Mouse (Mus musculus): Measurements from ENCODE around the gene Tmtc1.

Gene Tmtc1

DNA sequence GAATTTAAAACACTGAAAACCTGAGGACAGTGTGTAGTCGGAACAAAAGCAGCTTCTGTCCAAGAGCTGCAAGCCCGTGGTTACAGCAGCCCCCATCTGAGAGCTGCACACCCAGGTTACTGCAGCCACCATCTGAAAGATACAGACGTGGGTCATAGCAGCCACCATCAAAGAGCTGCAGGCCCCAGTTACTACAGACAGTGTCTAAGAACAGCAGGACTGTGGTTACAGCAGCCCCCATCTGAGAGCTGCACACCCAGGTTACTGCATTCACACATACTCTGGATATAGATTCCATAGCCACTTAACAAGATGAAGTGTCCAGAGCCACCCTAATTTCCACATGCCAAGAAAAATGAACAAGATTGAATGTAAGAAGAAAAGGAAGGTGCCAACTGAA lies 216.6 kb downstream of the Tmtc1 start:
- no peak for DNase-seq

DNA sequence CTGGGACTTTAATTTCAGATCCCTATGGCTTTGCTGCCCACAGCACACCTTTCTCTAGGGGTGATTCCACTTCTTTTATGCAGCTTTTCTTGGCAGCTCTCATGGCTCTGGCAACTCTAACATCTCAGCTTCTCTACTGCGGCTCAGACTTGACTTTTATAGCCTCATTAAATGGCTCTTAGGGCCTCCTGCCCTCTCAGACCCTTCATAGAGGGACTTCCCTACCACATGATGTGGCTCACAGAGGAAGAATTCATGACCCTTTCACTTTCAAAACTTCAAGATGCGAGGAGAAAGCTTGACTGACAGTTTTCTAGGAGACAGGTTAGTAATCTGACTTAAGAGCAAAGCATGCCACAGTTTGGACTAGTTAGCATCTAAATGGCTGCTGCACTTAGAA lies 221.5 kb downstream of the Tmtc1 start:
- DNase-seq: no peak

DNA sequence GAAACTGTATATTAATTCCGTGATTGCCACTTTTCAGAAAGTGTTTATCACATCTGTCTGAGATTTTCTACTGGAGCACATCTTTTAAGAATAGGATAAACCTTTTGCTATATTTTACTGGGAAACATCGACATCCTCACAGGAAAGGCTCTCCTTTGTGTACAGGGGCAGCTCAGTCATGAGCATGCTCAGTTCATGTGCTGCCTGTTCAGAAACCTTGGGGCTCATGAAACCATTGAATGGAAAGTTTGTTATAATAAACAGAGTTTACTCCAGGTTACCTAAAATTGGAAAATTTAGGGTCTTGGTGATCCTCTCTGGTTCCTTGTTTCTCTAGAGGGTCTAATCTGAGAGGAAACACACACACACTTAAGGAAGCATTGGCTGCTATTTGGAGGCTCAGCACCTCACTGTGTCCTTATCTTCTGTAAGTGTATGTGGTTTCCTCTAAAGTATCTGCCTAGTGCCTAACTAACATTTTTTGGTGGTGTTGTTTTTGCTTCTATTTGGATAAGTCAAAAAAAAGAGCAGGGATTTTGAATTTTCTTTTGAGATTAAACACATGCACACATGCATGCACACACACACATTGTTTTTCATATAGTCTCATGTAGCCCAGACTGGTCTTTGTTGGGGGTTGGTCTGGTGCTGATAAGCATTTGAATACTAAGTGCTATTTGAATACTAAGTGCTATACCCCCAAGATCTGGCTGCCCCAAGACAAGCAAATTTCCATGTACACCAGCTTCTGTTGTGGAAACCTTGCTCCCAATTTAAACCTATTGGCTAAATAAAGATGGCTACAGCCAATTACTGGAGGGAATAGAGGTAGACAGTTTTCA lies 225.7 kb downstream of the Tmtc1 start:
- DNase-seq: no peak

DNA sequence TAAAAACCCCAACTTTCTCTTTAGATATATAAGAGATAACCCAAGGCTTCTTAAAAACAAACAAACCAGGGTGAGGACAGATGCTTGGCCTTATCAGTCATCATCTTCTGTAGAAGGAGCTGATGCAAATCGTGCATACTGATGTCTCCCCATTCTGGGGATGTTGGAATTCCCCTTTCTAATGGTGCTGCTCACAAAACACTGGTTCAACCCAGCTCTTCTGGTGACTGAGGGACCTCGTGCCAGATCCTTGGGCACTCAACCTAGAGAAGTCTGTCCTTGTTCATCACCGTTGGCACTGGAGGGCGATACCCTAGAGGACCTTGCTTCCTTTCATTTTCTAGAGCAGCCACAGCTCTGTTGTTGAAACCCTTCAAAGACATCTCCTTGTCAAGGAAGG lies 227.4 kb downstream of the Tmtc1 start:
- DNase-seq: no peak

DNA sequence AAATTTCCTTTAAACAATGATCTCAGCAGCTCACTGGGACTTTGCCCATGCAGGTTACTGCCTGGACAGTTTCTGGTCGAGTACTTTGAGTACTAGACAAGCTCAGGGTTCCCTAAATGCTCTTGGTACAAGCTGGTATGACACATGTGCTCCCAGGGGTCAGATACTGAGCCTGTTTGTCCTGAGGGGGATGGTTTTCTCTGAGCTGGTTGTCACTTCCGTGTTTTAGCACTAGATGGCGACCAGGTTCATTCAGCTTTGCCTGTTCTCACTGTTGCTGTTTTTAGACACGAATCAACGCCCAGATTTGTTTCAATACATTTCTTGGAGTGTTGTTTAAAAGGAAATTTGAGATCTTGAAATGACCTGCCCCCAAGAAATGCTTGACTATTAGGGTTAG lies 229.4 kb downstream of the Tmtc1 start:
- peak; percentile 38 to 43 for DNase-seq

DNA sequence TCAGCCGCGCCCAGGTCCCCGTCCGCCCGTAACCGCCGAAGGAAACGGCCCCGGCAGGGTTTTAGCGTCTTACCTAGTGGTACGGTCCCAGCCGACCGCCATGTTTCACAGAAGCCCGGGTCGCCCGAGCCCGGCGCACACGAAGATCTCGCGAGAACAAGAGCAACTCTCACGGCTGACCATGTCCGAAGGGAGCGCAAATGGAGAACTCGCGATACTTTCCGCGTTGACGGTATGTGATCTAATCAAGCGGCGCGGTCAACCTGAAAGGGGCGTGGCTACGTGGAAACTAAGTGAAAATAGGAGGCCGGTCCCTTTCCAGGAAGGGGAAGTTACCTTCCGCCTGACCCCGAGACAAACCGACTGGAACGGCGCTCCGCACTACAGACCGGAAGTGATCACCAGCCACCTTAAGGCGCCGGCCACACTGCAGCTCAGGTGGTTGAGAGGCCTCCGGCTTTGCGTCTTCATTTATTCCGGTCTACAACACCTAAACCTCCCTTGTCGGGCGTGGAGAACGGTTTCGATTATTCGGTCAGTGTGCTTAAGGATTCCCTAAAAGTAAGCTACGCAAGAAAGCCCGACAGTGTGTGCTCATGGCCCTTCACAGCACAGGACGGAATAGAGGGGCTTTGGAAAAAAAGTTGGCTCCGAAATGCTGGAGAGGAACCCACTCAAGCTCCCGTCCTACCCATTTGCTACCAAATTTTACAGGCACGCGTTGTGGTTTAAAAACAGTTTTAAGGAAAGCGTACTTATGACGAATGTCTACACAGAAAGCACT lies 232.1 kb downstream of the Tmtc1 start, which contains the start of gene Ergic2:
TSS of gene Ergic2 (minus strand) at position 478 of the 784 bp plus-strand sequence.
- peak; percentile 96 to 99 for DNase-seq

DNA sequence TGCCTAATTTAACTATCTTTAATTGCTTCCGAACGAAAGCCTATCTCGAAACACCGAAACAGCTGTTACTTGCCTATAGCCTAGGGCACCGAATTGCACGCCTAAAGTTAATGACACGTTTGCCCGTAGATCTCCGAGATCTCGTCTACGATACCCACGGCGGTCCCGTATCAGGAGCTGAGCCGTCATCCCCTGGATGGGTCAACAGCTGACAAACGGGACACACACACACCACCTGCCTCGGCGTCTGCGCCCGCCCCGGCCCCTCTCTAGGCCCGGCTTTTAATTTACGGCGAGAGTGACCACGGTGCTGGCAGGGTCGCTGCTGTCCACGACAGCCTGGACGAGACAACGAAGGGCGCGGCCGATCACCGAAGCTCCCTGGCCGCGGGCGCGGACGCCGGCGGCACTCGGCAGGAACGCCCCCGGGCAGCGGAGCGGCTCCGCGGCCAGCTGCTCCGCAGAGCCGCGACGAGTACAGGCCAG lies 232.8 kb downstream of the Tmtc1 start:
- DNase-seq: no peak

DNA sequence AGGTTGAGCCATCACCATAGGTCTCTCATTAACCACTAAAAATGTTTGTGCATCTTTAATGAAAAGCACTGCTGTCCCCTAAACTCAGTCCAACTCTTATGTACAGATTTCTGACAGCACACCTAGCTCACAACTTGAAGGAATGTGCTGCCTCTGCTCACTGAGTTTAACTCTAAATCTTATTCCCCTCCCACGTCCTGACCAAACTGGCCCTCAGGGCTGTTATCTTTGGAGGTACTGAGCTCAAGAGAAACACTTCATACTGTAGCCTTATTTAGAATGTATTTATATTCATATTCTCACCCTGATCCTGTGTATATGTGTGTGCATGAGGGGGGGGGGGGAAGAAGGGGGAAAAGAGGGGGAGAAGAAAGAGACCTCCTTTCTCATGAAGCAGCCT lies 236.7 kb downstream of the Tmtc1 start:
- DNase-seq: no peak

DNA sequence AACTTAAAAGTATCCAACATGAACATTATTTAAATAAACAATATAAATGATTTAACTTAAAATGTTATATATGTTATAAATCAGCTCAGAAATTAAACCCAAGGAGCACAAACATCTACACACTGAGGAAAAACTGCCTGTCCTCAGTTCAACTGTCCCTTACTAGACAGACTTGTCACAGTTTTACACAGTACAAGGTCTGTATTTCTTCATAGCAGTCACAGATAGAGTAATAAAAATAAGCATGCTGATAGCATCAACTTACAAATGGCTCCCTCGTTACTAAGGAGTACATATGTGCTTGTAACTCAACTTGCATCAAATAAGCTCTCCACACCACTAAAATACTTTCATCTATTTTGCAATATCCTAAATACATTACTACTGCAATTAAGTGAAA lies 239.1 kb downstream of the Tmtc1 start:
- no peak for DNase-seq

DNA sequence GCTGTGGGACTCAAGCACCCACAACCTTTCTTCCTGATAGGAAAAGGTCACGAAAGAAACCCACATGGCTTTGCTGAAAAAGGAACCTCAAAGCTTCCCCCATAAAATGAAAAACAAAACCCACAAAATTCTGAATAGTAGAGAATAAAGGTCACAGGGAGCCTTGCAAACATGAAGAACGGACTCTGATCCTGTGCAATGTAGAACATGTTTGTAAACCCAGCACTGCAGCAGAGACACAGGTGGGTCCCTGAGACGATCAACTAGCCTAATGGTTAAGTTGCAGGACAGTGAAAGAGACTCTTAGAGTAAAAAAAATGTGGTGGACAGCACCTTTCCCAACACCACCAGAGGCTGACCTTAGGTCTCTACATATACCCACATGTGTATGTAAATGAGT lies 244.5 kb downstream of the Tmtc1 start:
- no peak for DNase-seq

DNA sequence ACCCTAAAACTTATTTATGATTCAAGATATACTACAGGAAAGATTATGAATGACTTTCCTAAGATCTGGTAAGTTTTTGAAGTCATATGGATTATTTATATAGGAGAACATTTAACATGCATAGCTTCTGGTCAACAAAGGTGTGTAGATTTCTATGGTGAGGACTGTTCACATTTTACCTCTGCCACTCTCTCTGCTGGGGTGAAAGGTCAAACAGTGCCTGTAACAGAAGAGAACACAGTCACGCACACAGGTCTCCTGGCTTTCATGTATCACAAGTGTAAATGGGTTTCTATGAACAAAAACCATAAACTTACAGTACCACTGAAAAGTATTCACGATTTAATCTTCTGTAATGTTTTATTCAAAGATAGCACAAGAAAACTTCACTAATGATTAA lies 245.0 kb downstream of the Tmtc1 start:
- no peak for DNase-seq

DNA sequence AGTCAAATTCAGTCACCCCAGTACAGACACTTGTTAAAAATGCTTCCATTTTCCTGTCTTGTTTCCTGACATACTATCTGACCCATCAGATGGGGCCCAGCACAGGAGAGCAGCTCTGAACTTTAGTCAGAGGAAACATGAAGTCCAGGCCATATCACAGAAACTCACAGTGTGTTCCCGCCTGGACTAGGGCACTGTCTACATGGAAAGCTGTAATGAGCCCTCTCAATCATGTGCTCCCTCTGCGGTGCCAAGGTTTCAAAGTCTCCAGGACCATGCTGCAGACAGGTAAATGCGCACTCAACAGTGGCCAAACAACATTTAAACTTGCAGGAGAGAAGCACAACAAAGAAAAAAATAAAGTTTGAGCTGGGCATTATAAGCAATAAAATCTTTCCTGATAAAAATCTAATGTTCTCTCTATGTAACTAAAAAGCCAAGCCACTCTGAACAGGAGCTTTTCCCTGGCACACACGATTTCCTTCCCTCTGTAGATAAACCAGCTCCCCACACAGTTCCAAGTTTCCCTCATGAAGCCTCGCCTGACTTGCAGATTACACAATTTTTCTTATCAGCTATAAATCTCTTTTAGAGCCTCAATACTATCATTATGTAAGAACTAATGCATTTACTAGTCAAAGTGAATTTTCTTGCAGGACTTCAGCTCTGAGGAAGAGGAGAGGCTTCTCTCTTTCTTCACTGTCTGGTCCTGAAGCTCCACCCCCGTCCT lies 250.1 kb downstream of the Tmtc1 start:
- DNase-seq: no peak

DNA sequence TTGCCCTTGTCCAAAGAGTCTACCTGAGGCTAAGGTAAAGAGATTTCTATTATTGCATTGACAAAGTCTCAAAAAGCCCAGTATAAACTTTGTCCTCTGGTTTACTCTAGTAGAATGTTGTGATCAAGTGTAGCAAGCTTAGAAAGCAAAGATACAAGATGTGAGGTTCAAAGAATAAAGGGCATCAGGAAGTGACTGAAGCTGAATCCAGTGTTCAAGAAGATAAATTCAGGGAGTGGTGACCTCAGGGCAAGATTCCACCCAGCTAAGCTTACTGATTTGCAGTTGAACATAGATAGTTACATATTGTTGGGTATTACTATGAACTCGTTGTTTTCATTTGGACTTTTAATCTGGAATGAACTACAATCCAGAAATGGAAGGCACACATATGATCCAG lies 258.5 kb downstream of the Tmtc1 start:
- no peak for DNase-seq
